Mouse (Mus musculus) ES-E14 (cell line): ENCODE data around the gene Kank1. TPM values are rescaled to one million over a fixed set of nuclear protein-coding genes. Genes with fewer than 3 reads are reported as not detected.

ENCODE experiments used
- DNase-seq: peaks from one replicate; pipeline ENCODE4 v3.0.0-alpha.2; 2013; ENCODE audit warnings: low read depth, low spot score
- H3K27ac ChIP-seq: 2 replicates; pipeline ENCODE4 v1.5.1; 2012; ENCODE audit warnings: low read depth, mild to moderate bottlenecking, low read length, moderate library complexity, mixed read lengths; ENCODE audit not compliant: poor library complexity, insufficient read depth, severe bottlenecking
- H3K36me3 ChIP-seq: 2 replicates; pipeline ENCODE4 v1.6.1; 2012; ENCODE audit warnings: mild to moderate bottlenecking, low read length, moderate library complexity, mixed read lengths; ENCODE audit not compliant: control insufficient read depth, poor library complexity, insufficient read depth, severe bottlenecking
- H3K4me1 ChIP-seq, 2 experiments: fragments of 150-350 bp in 1 of 2; sonication (generic) in 1 of 2; 2 replicates each; pipeline ENCODE4 v1.6.1; 2012; ENCODE audit warnings: low read length in 2 of 2, mild to moderate bottlenecking in 1 of 2, mixed read lengths in 1 of 2; ENCODE audit not compliant: control insufficient read depth in 2 of 2, insufficient read depth in 2 of 2, poor library complexity in 1 of 2
- H3K4me3 ChIP-seq, 2 experiments: fragments of 150-350 bp in 1 of 2; sonication (generic) in 1 of 2; 2 replicates each; pipeline ENCODE4 v1.5.1; 2012; ENCODE audit warnings: low read length in 2 of 2, low read depth in 1 of 2, mild to moderate bottlenecking in 1 of 2, mixed read lengths in 1 of 2; ENCODE audit not compliant: insufficient read depth in 1 of 2, poor library complexity in 1 of 2, severe bottlenecking in 1 of 2
- H3K9ac ChIP-seq: 2 replicates; pipeline ENCODE4 v1.6.1; 2012; ENCODE audit warnings: low read depth, mild to moderate bottlenecking, low read length, mixed read lengths; ENCODE audit not compliant: poor library complexity, insufficient read depth, severe bottlenecking
- H3K9me3 ChIP-seq: fragments of 150-350 bp; sonication (generic); 2 replicates; pipeline ENCODE4 v1.6.1; 2012; ENCODE audit warnings: low read depth, mild to moderate bottlenecking, low read length; ENCODE audit not compliant: control insufficient read depth, insufficient read depth
- CHD2 ChIP-seq: IDR thresholded peaks from 2 replicates; pipeline ENCODE4 v1.6.1; 2014; ENCODE audit warnings: mild to moderate bottlenecking, low read depth, low read length, inconsistent platforms
- HCFC1 ChIP-seq: IDR thresholded peaks from 2 replicates; pipeline ENCODE4 v1.6.1; 2012; ENCODE audit warnings: low read length, inconsistent platforms, borderline replicate concordance; ENCODE audit not compliant: insufficient read depth
- MAFK ChIP-seq: IDR thresholded peaks from 2 replicates; pipeline ENCODE4 v1.6.1; 2014; ENCODE audit warnings: mild to moderate bottlenecking, low read depth, low read length, inconsistent platforms; ENCODE audit not compliant: insufficient read depth
- ZC3H11A ChIP-seq: IDR thresholded peaks from 2 replicates; pipeline ENCODE4 v1.6.1; 2012; ENCODE audit warnings: low read depth, mild to moderate bottlenecking, inconsistent platforms, low read length, borderline replicate concordance
- ZNF384 ChIP-seq: IDR thresholded peaks from 2 replicates; pipeline ENCODE4 v1.6.1; 2012; ENCODE audit warnings: low read depth, low read length, inconsistent platforms
- in situ Hi-C, 2 experiments: fragments of 600-800 bp; cut with MboI; formaldehyde crosslinking; loops; one replicate each; pipeline ENCODE4 v1.15.1; 2025; ENCODE audit warnings: low sequenced_read_pairs in 2 of 2, inconsistent platforms in 1 of 2; ENCODE audit not compliant: unreplicated experiment in 2 of 2
- total RNA-seq: library from RNA; depleted of rRNA; stranded (reverse); fragments of 300-350 nt; gene quantifications from 2 replicates; pipeline ENCODE4 v1.2.3, GENCODE M21; 2012

The Kank1 gene
- total RNA-seq, 1 experiment: 9.8 TPM

DNA sequence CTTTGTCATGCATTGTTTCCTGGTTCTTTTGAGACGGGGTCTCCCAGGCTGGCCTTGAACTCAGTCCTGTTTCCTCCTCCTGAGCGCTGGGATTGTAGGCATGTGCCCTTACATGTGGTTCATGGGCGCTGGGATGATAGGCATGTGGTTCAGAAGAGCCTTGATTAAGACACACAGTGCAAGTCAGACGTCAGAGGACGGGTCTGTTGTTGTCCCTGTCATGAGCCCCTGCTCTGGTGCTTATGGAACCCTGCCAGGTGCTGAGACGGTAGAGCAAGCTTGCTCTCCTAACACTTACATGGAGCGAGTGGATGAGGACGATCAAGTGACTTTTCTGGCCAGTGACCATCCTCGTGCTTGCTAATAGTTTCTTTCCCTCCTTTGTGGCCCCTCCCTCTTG is 143.9 kb downstream of the Kank1 start:
- TF ChIP-seq ZC3H11A (no peak), MAFK (no peak), HCFC1 (no peak), ZNF384 (no peak), CHD2 (no peak)
- in situ Hi-C loops: no loop called here

GRCm38 (mm10) chr19:25381972-25382371 is 145.2 kb downstream of the Kank1 start:
- DNase-seq: no peak
- Histone ChIP-seq H3K4me1 (peaks cover 1 to 2% of the 10 kb centered on the region in 2 experiments; a peak in 2 of 4 replicates), H3K36me3 (no peaks in the 10 kb centered on the region; the same call in 1 of the 2 replicates), H3K27ac (no peak overlapping the region), H3K4me3 (no peak overlapping the region), H3K9ac (no peak overlapping the region), H3K9me3 (no peaks in the 10 kb centered on the region)
- no peak for TF ChIP-seq CHD2
- no peak for TF ChIP-seq ZNF384
- TF ChIP-seq MAFK: no peak
- no peak for TF ChIP-seq HCFC1
- TF ChIP-seq ZC3H11A: no peak
- in situ Hi-C loops: no loop called here

More for the DNA sequence above, 143.9 kb downstream of the Kank1 start:
- Histone ChIP-seq H3K9ac (no peak overlapping the region), H3K4me3 (no peak overlapping the region), H3K4me1 (peaks cover 1 to 3% of the 10 kb centered on the region in 2 experiments; a peak in 2 of 4 replicates), H3K9me3 (no peaks in the 10 kb centered on the region), H3K27ac (no peak overlapping the region), H3K36me3 (no peaks in the 10 kb centered on the region)
- no peak for DNase-seq

GRCm38 (mm10) chr19:25382494-25382893 is 145.7 kb downstream of the Kank1 start:
- no peaks in the 10 kb centered on the region; the same call in 1 of the 2 replicates for H3K36me3 ChIP-seq
- no peak overlapping the region for H3K4me3 ChIP-seq
- in situ Hi-C loops: no loop called here
- peaks cover 1 to 2% of the 10 kb centered on the region in 2 experiments; a peak in 3 of 4 replicates for H3K4me1 ChIP-seq
- no peak for DNase-seq
- TF ChIP-seq HCFC1 (no peak), ZNF384 (no peak), ZC3H11A (no peak), CHD2 (no peak), MAFK (no peak)
- no peak overlapping the region for H3K9ac ChIP-seq
- H3K27ac ChIP-seq: no peak overlapping the region
- no peaks in the 10 kb centered on the region for H3K9me3 ChIP-seq

- Histone ChIP-seq H3K9me3 (no peaks in the 10 kb centered on the region), H3K4me1 (peaks cover 4 to 5% of the 10 kb centered on the region in 2 experiments; a peak in 3 of 4 replicates), H3K36me3 (no peaks in the 10 kb centered on the region; the same call in 1 of the 2 replicates), H3K4me3 (no peak overlapping the region), H3K9ac (no peak overlapping the region), H3K27ac (no peak overlapping the region)
- DNase-seq: no peak
- TF ChIP-seq ZNF384: no peak
- no peak for TF ChIP-seq ZC3H11A
- in situ Hi-C loops: no loop called here
These were observed 146.8 kb downstream of the Kank1 start for GRCm38 (mm10) chr19:25383386-25384146.

- no peaks in the 10 kb centered on the region for H3K9me3 ChIP-seq
- no peak overlapping the region for H3K9ac ChIP-seq
- no peak overlapping the region for H3K27ac ChIP-seq
- H3K4me1 ChIP-seq: peaks cover 8 to 15% of the 10 kb centered on the region in 2 experiments; a peak in 3 of 4 replicates
- no peak overlapping the region for H3K4me3 ChIP-seq
- H3K36me3 ChIP-seq: no peaks in the 10 kb centered on the region; the same call in 1 of the 2 replicates
- DNase-seq: no peak
- no peak for TF ChIP-seq CHD2
- no peak for TF ChIP-seq ZC3H11A
- no peak for TF ChIP-seq HCFC1
- TF ChIP-seq MAFK: no peak
- TF ChIP-seq ZNF384: no peak
- in situ Hi-C loops: no loop called here
These were observed 149.2 kb downstream of the Kank1 start for GRCm38 (mm10) chr19:25385981-25386380.
